Mouse (Mus musculus) olfactory bulb, adult 2 months (tissue): ENCODE data around the gene Ssc5d. TPM values are rescaled to one million over a fixed set of nuclear protein-coding genes. Genes with fewer than 3 reads are reported as not detected.

Experiments used
- H3K27ac ChIP-seq: fragments of 200-500 bp; 2 replicates; pipeline ENCODE4 v1.5.1; 2012; ENCODE audit warnings: low read depth, low read length; ENCODE audit not compliant: insufficient read depth
- H3K4me1 ChIP-seq: fragments of 200-500 bp; 2 replicates; pipeline ENCODE4 v1.6.1; 2012; ENCODE audit warnings: low read length; ENCODE audit not compliant: control insufficient read depth, insufficient read depth
- H3K4me3 ChIP-seq: fragments of 200-500 bp; 2 replicates; pipeline ENCODE4 v1.5.1; 2012; ENCODE audit warnings: mild to moderate bottlenecking, low read depth, low read length, moderate library complexity; ENCODE audit not compliant: insufficient read depth
- CTCF ChIP-seq: fragments of 200-500 bp; IDR thresholded peaks from 2 replicates; pipeline ENCODE4 v1.5.1; 2012; ENCODE audit warnings: low read depth, mild to moderate bottlenecking, low read length, moderate library complexity; ENCODE audit not compliant: insufficient read depth
- POLR2A ChIP-seq: fragments of 200-500 bp; IDR thresholded peaks from 2 replicates; pipeline ENCODE4 v1.6.1; 2012; ENCODE audit warnings: mild to moderate bottlenecking, low read depth, low read length, moderate library complexity; ENCODE audit not compliant: insufficient read depth
- WGBS: fragments of 180-500 bp; shearing (Covaris S2); methylation state at CpG from one replicate; pipeline ENCODE4 v1.1.7; 2018; 5-methylcytosine and 5-hydroxymethylcytosine counted together
- polyA plus RNA-seq: library from polyadenylated mRNA; stranded (reverse); fragments of >200 nt; gene quantifications from 2 replicates; pipeline ENCODE4 v1.2.4, GENCODE M21; 2012; ENCODE audit warnings: low replicate concordance; ENCODE audit not compliant: missing spikeins, insufficient read depth, insufficient read length

Gene Ssc5d
- polyA plus RNA-seq, 1 experiment, result not detected

GRCm38 (mm10) chr7:4937392-4937791 is 11.8 kb downstream of the Ssc5d start:
- TF ChIP-seq POLR2A, result no peak
- no peak for TF ChIP-seq CTCF
- Histone ChIP-seq H3K4me1 (no peaks in the 10 kb centered on the region), H3K27ac (no peak overlapping the region), H3K4me3 (no peak overlapping the region)
- WGBS, result 78% methylated on average over 11 of the region's 11 CpGs

DNA sequence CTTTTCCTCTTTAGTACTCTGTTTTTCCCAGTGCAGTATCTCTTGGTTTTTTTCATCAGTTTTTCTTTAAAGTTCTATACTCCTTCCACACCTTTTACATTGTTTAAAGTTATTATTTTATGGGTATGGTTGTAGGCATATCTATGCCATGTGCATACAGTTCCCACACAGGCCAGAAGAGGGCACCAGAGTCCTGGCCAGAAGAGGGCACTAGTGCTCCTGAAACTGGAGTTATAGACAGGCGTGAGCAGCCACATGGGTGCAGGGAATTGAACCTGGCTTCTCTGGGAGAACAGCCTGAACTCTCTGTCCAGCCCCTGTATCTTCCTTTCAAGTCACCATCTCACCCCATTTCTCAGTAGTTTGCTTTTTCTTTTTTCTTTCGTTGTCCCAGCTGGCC is 12.9 kb downstream of the Ssc5d start:
- no peak overlapping the region for H3K27ac ChIP-seq
- no peak for TF ChIP-seq POLR2A
- 0 out of 2 replicates have a peak, but pooled peaks have one; percentile 18 for TF ChIP-seq CTCF
- WGBS, result 46% methylated on average over 2 of the region's 2 CpGs
- no peak overlapping the region for H3K4me3 ChIP-seq
- peaks cover 1% of the 10 kb centered on the region; the same call in 1 of the 2 replicates for H3K4me1 ChIP-seq

DNA sequence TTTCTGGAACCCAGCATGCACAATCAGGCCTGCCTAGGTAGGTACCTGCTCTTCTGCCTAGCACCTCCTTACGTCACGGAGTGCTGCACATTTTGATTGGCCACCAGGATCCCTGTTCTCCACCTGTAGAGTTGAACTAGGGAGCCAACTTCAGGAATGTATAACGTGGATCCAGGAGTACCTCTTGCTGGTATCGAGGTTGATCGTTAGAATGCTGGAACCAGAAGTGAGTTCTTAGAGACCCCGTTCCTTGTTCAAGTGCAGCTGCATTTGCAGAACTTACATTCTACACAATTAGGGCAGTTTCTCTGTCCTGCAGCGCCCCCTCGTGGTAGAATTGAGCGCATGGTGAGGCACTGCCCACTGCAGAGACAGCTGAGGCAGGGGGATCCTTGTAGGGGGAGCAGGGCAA is 14.5 kb downstream of the Ssc5d start:
- peaks cover 3% of the 10 kb centered on the region; the same call in 1 of the 2 replicates for H3K4me1 ChIP-seq
- H3K27ac ChIP-seq, result no peak overlapping the region
- TF ChIP-seq CTCF, result peak; percentile 70
- no peak for TF ChIP-seq POLR2A
- H3K4me3 ChIP-seq, result no peak overlapping the region
- 12% methylated on average over 9 of the region's 9 CpGs for WGBS

DNA sequence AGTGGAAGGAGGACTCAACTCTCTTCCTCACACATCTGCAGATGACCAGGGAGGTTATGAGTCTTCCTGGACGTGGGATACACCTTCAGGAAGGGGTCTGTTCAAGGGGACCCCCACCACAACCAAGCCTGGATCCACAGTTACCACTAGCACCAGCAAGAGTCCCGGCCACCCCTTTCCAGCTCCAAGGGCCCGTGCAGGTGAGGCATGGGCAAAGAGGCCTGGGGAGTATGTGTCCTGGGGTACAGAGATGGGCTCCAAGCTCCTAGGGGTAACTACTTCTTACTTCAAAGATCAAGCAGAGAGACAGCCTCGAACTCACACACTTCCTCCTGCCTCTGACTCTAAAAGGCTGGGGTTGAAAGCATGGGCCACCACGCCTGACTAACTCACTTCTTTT is 17.1 kb downstream of the Ssc5d start:
- H3K4me3 ChIP-seq, result no peak overlapping the region
- TF ChIP-seq POLR2A, result no peak
- TF ChIP-seq CTCF, result no peak
- 52% methylated on average over 5 of the region's 5 CpGs for WGBS
- no peak overlapping the region for H3K27ac ChIP-seq
- H3K4me1 ChIP-seq, result peaks cover 3% of the 10 kb centered on the region; the same call in 1 of the 2 replicates

- 11% methylated on average over 15 of the region's 15 CpGs for WGBS
- peak; percentile 79 for TF ChIP-seq CTCF
- no peak for TF ChIP-seq POLR2A
- H3K4me1 ChIP-seq, result peaks cover 3% of the 10 kb centered on the region; the same call in 1 of the 2 replicates
- peak overlapping the region; percentile 22; the same call in 1 of the 2 replicates for H3K27ac ChIP-seq
- peak overlapping the region; percentile 57 for H3K4me3 ChIP-seq
Measured at GRCm38 (mm10) chr7:4943223-4943815, 17.7 kb downstream of the Ssc5d start.

- Histone ChIP-seq H3K4me3 (no peak overlapping the region), H3K4me1 (peaks cover 9% of the 10 kb centered on the region; the same call in 1 of the 2 replicates), H3K27ac (no peak overlapping the region)
- TF ChIP-seq CTCF (no peak), POLR2A (no peak)
- 34% methylated on average over 2 of the region's 2 CpGs for WGBS
Measured at GRCm38 (mm10) chr7:4947855-4948254, 22.3 kb downstream of the Ssc5d start.

DNA sequence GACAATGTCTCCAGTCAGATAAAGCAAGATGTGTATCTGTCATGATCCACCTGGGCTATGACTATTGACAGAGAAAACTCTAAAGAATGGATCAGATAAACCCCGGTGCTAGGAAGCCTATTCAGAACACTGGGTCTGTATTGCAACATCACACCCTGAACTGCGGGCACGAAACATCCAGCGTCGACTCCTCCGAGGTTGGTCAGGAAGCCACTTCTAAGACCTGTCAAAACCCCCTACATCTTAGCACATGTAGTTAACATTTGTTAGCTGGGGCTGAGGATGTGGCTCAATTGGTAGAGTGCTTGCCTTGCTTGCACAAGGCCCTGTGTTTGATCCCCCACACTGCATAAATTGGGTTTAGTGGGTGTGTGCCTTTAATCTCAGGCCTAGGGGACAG is 22.8 kb downstream of the Ssc5d start:
- Histone ChIP-seq H3K4me3 (no peak overlapping the region), H3K4me1 (peaks cover 10% of the 10 kb centered on the region; the same call in 1 of the 2 replicates), H3K27ac (no peak overlapping the region)
- TF ChIP-seq POLR2A, result no peak
- TF ChIP-seq CTCF, result no peak
- WGBS, result 80% methylated on average over 6 of the region's 6 CpGs

DNA sequence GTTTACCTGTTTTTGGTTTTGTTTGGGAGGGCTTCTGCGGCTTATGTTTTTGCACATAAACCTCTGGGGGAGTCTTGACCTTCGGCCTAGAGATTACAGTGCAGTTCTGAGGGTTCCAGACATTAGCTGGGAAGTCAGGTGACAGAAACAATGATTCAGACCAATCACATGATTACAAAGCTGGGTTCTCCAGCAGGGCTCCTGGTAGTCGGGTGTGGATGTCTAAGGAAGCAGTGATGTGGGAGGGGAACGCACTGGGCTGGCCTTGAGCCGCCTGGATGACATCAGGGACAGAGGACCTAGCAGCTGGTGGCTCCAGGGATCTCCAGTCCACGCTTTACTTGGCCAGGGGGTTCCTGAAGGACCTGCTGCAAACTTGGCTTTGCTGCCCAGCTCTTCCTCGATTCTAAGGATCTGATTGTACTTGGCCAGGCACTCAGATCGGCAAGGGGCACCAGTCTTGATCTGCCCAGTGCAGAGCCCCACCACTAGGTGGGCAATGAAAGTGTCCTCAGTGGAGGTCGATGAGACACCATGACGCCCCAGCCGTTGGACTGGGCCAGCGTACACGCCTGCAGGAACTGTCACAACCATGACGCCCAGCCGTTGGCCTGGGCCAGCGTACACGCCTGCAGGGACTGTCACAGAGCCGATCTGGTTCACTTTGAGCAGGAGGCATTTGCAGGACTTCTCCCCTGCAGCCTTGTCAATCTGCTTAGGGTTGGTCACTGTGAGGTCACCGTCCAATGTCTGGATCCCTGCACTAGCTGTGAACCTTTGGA is 25.2 kb downstream of the Ssc5d start:
- Histone ChIP-seq H3K4me1 (peaks cover 17% of the 10 kb centered on the region; the same call in 1 of the 2 replicates), H3K27ac (no peak overlapping the region), H3K4me3 (no peak overlapping the region)
- WGBS, result 81% methylated on average over 19 of the region's 19 CpGs
- TF ChIP-seq POLR2A (no peak), CTCF (no peak)
